Mouse (Mus musculus): ENCODE data around the gene Parva. TPM values are rescaled to one million over a fixed set of nuclear protein-coding genes. Genes with fewer than 3 reads are reported as not detected.
A peak's percentile ranks its signal among the peaks of the same experiment; 100 is the strongest.

The Parva gene
- total RNA-seq, 2 experiments from 2014 or later, result 60.7 to 63.9 TPM

DNA sequence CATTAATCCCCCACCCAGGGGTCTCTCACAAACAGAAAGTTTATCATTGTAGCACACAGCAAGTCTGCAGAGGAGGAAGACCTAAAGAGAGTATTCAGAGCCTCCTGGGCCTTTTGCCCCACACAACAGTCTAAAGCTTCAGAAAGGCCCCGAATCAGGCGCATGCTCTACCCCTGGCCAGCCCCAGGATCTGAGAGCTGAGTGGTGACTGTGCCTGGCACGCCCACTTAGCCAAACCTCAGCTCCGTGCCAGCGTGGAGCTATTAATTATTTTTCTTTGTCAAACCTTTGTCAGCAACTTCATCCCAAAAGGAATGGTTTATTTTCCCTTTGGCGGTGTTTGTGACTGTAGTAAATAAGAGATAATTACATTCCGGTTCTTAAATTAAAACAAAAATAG is 44.0 kb downstream of the Parva start:
- peak in 1 of 2 experiments; percentile 29 for DNase-seq (ENCODE audit: low spot score in 2 of 2)

DNA sequence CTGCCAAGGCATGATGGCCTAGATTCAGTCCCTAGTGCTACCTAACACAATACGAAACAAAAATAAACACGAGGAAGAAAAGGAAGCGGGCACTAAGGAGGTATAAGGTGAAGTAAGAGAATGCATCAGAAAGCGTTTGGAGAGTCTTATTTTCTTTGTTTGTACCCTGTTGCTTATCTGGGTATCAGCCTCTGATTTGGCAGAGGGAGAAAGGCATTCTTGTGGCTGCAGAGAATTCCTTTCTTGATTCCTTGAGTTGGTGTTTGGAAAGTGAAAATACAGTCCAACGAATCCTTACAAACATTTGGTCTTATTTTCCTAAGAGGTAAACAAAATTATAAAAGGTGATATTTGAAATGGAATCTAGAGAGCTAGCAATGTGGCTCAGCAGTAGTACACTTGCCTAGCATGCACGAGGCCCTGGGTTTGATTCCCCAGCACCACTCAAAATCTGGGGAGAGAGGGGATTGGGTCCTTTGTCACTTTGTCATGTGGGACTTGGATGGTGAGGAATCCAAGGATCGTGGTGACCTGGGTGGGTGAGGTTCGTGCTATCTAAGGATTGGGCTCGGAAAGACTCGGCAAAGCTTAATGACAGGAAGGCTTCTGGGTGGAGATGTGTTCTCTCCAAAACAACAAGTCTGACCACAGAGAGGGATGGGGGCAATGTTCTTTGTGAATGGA is 44.9 kb downstream of the Parva start:
- DNase-seq (ENCODE audit: low spot score in 2 of 2), result no peak

DNA sequence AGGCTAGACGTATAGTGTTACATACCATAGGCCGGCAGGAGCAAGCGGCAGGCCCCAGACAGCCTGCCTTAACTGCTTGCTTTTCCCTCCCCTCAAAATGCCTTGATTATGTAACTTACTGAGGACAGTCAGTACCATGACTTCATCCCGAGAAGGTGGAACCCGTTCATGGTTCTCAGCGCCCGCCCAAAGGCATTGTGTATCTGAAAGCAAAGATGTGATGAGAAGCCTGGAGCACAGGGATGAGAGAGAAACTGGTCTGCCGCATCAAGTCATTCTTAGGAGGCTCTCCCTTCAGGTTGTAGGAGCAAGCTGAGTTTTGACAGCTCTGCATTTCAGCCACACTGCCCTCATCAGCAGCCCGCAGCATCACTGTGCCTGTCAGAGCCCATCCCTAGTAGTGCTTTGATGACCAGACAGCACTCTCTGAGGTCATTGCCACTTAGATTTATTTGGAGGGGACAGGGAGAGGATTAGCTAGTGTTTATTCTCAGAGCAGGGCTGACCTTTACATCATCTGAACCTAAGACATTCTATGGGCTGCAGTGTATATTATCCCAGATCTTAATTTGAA is 45.5 kb downstream of the Parva start:
- no peak for DNase-seq (ENCODE audit: low spot score in 2 of 2)

DNA sequence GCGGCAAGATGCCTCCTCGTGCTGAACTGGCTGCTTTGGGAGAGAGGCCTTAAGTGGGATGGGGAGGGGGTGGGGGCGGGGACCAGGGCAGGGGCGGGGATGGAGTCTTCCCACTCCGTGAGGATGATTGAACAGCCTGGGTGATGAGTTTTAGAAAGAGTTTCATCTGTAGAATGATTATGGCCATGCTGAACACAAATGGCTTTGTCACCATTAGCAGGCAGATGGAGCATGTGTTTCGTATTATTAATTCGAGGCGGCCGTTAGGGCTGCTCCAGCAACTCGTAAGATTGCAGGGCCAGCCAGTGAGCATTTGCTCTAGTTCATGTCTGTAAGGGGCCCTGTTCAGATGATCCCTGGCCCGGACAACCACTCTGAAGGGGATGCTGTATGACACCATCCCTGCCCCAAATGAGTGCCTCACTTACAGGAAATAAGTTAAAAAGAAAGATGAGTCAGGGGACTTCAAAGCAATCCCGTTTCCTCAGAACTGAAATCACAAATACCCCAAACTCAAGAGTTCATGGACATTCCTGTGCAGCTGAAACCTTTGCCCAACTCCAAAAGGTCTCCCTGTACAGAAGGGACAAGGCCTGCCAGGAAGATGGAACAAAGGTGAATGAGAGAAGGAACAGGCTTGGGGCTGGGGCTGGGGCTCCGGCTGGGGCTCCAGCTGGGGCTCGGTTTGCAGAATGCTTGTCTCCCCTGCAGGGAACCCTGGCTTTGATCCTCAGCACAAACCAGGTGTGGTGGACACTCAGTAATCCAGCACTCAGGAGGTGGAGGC is 46.5 kb downstream of the Parva start:
- peak in 1 of 2 experiments; percentile 23 for DNase-seq (ENCODE audit: low spot score in 2 of 2)

DNA sequence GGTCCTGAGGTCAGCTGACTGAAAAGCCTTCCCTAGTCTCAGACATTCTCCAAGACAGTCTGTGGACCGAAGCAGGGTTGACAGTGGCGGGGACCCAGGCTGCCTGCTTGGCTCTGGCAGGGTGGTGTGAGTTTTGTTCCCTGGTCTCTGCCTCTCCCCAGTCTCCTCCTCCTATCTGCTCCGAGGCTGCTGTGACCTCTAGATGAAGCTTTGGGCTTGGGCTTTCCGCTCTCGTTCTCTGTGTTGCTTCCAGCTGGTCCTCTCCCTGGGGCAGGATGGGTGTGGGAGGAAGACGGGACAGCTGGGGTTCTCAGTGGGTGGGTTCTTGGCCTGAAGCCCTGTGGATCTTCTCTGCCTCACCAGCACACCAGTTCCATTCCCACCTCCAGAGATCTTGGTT is 51.8 kb downstream of the Parva start:
- peak; percentile 27 to 36 for DNase-seq (ENCODE audit: low spot score in 2 of 2)

DNA sequence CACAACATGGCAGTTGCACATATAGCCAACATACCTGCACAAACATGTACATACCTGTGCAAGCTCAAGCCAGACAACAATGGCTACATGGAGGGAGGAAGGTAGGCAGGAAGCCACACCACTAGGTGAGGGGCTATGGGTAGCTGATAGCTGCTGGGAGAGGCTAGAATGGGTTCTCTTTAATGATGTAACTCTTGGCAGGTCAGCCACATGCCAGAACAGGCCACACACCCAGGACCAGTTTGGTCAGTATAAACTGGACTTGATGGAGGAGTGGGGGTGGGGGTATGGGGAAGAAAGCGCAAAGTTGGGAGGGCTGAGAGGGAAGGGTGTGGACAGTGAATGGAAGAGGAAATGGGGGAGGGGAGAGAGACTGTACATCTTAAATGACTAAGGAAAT is 53.7 kb downstream of the Parva start:
- DNase-seq (ENCODE audit: low spot score in 2 of 2), result no peak

DNA sequence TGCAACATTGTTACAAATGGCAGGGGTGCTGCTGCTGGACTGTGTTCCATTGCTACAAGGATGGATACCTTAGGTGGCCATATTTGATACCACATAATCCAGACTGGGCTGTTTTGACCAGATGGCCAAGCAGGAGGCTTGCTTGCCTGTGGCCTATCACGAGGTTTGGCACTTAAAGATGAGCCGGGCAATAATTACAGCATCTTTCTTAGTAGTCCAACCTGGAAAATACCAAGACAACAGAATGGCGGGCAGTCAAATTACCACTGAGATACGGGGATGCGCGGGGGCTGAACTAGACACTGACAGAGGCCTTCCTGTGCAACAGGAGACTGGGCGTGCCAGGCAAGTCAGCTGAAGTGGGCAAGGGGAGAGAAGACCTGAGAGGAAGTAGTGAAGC is 55.3 kb downstream of the Parva start:
- no peak for DNase-seq (ENCODE audit: low spot score in 2 of 2)

DNA sequence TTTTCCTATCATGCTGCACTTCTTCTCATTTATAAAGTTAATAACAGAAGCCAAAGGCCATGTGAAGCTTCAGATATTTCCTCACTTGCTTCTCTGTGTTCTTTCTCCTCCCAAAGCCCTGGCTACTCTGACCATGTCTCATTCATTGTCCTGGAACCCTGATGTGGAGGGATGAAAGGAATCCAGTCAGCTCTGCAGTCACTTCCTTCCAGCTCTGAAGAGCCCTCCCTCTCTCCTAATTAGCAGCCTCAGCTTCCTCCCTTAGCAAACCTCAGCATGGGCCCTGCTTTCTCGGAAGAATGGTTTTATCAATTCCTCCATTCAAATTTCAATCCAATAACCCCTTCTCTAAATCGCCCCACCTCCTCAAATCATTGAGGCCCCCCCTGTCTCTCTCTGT is 56.1 kb downstream of the Parva start:
- DNase-seq (ENCODE audit: low spot score in 2 of 2), result no peak

DNA sequence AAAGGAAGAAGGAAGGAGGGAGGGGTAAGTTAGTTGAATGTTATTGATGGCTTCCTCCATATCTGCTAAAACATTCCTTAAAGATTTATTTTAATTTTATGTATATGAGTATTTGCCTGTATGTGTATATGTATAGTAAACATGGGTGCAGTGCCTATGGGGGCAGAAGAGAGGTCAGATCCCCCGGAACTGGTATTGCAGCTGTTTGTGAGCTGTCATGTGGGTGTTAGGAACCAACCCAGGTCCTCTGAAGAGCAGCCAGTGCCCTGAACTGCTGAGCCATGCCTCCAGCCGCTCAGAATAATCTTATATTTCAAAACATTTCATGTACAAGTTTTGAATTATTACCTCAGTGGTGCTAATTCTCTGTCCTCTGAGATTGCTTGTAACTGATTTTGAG is 63.5 kb downstream of the Parva start:
- DNase-seq (ENCODE audit: low spot score in 2 of 2), result no peak

DNA sequence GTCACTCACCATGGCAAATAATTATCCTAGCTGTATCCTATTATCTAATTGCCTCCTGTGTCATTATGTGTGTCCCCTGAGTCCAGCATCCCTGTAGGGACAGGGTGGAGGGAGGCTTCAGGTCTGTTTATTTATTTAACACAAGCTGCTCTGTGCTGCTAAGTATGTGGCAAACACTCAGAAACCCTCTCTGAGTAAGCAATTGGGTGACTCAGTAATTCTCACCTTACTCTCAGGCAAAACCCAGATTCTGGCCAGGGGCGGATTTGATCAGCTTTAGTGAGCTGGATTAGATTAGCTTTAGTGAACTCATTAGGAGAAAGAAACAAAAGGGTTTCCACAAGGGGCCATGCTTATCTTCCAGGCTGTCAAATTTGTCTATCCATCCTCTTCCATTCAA is 64.4 kb downstream of the Parva start:
- no peak for DNase-seq (ENCODE audit: low spot score in 2 of 2)

DNA sequence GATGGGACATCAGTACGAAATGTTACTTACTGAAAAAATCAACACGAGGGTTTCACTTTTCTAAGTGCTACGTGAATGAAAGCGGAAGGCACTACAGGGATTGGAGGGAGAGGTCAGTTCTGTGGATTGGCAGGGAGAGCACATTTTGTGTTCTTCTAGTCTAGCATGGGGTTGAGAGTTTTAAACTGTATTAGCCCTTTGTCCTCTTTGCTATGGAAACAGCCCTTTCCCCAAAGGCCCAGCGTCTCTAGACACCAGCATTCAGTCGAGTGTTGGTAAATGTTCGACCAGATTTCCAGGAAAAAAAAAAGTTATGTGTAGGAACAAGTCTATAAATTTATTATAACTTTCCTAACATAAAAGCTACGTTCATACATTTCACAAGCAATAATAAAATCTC is 68.6 kb downstream of the Parva start:
- DNase-seq (ENCODE audit: low spot score in 2 of 2), result no peak

DNA sequence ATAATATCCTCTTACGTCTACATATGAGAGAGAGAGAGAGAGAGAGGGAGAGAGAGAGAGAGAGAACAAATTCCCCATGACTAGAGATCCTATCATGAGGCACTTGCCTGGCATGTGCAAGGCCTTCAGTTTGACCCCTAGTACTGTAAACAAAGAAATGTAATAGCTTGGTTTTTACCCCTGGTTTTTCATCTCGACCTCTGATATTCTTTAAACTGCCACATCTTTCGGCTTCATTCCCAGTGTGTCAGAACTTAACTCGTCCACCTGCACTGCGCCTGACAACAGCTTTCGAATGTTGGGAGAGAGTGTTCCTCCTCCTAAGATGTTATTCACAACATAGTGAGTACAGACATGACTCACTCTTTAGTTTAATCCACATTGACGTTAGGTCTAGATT is 69.6 kb downstream of the Parva start:
- DNase-seq (ENCODE audit: low spot score in 2 of 2), result no peak

DNA sequence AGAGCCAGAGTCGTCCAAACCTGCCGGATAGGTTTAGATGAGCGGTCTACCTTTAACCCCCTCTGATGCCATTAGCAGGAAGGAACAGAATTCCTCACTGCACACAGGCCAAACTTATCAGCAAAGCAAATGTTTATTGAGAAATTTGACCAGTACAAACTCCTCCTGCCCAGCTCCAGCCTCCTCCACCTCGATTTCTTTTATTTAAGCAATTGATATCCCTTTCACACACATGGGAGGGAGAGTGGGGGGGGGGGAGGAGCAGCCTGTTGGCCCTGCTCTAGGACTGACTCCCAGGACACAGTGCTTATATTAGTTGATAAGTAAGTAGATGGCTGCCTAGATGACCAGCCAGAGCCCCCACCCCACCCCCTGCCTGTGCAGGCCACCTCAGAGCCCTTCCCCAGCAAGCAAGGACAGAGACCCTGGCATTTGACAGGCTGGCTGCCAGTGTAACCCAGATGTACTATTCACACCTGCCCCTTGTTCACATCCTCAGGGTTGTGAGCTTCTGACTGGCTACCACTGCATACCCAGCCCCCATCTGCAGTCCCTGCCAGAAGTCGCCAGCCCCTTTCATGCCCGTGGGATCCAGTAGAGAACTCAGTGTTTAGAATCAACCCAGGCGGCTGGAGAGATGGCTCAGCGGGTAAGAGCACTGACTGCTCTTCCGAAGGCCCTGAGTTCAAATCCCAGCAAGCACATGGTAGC is 71.4 kb downstream of the Parva start:
- no peak for DNase-seq (ENCODE audit: low spot score in 2 of 2)

DNA sequence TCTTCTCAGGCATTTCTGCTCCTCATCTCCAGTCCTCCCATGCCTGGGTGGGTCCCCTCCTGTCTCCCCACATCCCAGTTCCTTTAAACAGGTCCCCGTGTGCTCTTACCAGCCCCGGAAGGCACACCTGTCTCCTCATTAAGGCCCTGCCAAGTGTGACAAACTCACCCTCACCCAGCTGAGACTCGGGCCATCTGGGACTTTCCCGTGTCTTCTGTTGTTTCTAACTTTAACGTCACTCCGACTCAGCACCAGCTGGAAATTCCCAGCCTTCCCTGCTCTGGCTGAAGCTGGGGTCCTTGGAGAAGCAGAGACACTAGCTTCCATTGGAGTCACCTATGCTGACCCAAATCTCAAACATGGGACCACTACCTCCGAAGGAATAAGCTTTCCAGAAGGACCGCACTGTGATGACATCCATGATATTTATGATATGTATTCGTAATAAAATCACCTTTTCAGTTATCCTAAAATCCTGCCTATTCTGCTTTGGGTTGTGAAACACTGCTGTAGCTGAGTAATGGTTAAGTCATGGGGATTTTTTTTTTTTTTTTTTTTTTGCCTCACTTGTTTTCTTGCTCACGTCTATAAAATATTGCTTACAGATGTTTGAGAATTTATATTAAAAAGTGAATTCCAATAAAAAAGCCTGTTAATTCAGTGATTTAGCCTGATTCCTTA is 72.3 kb downstream of the Parva start:
- DNase-seq (ENCODE audit: low spot score in 2 of 2), result no peak

DNA sequence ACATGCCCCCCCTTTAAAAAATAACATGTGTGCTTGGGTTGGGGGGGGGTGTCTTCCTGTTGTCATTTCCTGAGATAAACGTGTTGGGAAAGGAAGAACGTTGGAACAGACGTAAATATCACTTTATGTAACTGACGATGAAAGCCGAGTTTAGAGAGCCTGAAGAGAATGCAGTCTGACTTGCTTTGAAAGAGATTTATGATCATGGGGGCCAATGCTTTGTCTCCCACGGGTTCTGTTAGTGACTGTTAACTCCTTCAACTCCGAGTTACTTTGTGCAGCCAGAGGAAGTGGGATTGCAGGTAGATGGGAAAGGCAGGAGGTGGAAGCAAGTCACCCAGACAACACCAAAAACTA is 72.8 kb downstream of the Parva start:
- no peak for DNase-seq (ENCODE audit: low spot score in 2 of 2)

DNA sequence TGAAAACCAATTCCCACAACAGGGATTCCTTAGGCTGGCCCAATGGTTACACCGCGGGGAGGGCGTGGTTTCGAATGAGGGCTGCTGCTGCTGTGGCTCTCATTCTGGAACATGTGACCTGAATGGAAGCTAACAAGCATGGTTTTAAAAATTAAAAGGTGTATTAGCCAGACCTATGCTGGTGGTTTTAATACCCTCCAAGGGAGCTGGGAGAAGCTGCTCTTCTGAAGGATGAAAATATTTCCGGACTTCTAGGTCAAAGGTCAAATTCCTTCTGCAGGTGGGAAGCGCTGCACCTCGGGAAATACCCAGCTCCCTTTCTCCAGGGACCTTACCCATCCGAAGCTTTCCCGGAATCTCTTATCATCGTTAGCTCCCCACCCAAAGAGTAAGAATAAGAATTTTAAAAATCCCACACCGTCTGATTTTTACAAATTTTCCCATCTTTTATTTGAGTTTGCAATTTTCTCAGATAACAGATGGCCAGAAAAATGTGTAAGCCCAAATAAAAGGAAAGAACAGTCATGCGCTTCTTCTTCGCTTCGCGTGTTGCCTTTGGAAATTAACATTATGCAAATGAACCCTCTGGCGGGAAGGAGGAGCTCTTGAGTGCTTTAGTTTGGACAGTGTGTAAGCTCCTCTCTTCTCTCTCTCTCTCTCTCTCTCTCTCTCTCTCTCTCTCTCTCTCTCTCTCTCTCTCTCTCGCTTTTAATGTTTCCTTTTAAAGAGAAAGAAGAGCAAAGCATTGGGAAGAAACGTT is 74.9 kb downstream of the Parva start:
- DNase-seq (ENCODE audit: low spot score in 2 of 2), result peak in 1 of 2 experiments; percentile 45

DNA sequence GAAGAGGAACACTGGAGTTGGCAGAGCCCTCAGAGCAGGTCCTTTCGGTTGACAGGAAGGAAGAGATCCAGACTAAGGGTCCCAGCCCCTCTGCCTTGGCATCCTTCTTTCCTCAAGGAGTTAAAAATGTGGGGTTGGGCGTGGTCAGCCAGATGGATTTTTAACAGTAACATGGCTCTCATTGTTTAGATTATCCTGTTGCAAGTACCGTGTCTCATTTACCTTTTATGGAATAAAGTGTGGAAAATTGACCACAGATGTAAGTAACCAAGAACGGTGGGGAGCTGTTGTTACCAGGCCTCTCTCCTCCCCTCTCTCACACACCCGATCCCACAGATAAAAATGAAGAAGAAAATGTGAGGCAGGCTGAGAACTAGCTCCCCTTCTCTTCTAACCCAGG is 75.5 kb downstream of the Parva start:
- DNase-seq (ENCODE audit: low spot score in 2 of 2), result no peak

DNA sequence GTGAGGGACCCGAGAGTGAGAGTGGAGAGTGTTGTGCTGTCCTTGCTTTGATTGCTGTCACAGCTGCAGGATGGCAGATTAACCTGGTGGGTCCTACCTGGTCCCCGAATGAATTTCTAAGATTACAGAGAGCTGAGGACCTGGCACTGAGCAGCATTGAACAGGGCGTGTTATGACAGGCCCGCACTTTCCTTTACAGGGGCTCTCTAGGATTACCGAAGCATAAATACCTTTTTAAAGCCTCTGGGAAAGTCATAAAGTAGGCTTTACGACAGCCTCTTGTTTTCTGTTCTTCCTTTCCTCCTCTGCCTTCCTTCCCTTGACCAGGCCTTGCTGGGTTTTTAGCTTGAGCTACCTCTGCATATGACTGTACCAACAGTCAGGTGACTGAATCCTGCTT is 76.1 kb downstream of the Parva start:
- no peak for DNase-seq (ENCODE audit: low spot score in 2 of 2)

DNA sequence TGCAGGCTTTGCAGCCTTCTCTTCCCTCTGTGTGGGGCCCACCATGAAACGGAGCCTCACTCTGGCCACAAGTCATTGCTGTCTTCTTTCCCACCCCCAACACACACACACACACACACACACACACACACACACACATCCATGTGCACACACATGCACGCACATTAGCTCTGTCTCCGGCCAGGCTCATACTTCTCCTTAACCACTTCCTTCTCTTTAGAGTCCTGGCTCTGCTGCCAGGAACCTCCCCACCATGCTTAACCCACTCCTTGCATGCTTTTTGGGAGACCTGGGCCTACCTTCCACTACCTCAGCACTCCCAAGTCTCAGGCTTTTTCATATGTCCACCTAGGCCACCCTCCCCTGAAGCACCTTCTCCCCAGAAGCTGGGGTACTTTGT is 76.6 kb downstream of the Parva start:
- DNase-seq (ENCODE audit: low spot score in 2 of 2), result no peak

DNA sequence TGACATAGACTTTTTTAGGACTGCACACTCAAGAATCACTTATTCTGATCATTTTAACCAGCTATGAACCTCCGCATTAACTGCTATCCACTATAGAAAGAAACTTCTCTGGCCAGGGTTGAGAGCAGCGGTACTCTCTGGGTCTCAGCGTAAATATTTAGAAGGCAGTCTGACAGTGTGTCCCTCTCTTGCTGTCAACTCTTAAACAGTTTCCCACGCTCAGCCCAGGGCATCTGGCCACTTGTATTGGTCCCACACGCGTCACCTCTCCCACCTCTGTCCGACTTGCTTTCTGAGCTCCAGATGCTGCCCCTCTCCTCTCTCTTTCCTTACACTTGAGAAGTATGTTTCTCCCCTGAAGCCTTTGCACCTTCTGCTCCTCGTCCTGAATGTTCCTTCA is 81.8 kb downstream of the Parva start:
- DNase-seq (ENCODE audit: low spot score in 2 of 2), result no peak

All from layer of hippocampus, postnatal 14 days (tissue).